Mouse (Mus musculus) E14TG2a.4 (cell line): ENCODE results near the gene Zfp651.

Source experiments
- H3K27me3 ChIP-seq: 2 replicates; pipeline ENCODE4 v1.6.1; 2014; ENCODE audit warnings: low read length, control low read depth; ENCODE audit not compliant: insufficient read depth
- H3K36me3 ChIP-seq: 2 replicates; pipeline ENCODE4 v1.6.1; 2014; ENCODE audit warnings: low read length, control low read depth; ENCODE audit not compliant: insufficient read depth
- H3K4me1 ChIP-seq: replicated peaks from 2 replicates; pipeline ENCODE4 v1.6.1; 2014; ENCODE audit warnings: low read depth, low read length, control low read depth
- H3K4me3 ChIP-seq: replicated peaks from 2 replicates; pipeline ENCODE4 v1.5.1; 2014; ENCODE audit warnings: mild to moderate bottlenecking, low read length
- H3K9me3 ChIP-seq: 2 replicates; pipeline ENCODE4 v1.6.1; 2014; ENCODE audit warnings: low read length, control low read depth
- CTCF ChIP-seq: conservative IDR thresholded peaks from 2 replicates; pipeline ENCODE4 v1.5.1; 2014; ENCODE audit warnings: low read length
- NANOG ChIP-seq: IDR thresholded peaks from 2 replicates; pipeline ENCODE4 v1.6.1; 2014; ENCODE audit warnings: borderline replicate concordance, low read length, mixed read lengths
- POU5F1 ChIP-seq: IDR thresholded peaks from 2 replicates; pipeline ENCODE4 v1.6.1; 2014; ENCODE audit warnings: low read length, borderline replicate concordance

The Zfp651 gene

DNA sequence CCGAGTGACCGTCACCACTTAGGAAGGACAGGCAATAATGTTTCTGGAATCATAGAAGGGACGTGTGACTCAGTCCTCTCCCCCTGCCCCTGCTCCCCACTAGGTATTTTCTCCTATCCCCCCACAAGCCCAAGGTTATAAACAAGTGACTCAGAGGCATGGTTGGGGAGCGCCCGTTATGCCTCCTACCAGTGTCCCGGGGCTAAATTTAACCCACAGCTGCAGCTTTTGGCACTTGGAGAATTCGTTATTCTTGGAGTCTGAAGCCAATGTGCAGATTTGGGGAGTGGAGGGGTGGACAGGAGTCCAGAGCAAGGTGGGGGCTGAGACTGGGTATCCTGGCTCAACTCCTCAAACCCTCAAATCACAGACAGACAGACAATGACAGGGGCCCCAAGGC lies 17.4 kb downstream of the Zfp651 start:
- Histone ChIP-seq H3K4me3 (no peak overlapping the region), H3K36me3 (no peaks in the 10 kb centered on the region), H3K27me3 (peaks cover 69% of the 10 kb centered on the region), H3K4me1 (peaks cover 13% of the 10 kb centered on the region), H3K9me3 (no peaks in the 10 kb centered on the region)
- TF ChIP-seq CTCF (no peak), POU5F1 (no peak), NANOG (no peak)

DNA sequence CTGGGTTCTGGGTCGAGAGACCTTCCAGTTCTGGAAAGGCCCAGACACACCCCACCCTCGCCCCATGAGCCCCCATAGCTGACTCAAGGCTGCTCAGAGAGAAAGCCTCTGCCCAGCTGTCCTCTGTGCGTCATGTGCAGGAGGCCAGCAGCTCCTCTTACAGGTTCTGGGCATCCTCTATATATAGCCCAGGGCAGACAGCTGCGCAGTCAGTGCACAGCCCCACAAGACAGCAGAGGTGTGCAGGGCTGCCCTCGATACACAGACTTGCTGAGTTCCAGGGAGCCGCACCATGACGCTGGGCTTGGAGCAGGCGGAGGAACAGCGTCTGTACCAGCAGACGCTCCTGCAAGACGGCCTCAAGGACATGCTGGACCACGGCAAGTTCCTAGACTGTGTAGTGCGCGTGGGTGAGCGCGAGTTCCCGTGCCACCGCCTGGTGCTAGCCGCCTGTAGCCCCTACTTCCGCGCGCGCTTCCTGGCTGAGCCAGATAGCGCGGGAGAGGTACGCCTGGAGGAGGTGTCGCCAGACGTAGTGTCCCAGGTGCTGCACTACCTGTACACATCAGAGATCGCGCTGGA lies 18.4 kb downstream of the Zfp651 start, which contains the start of gene Klhl40:
Gene Klhl40, plus strand, starts transcription at position 124 of the 582 bp plus-strand sequence.
- H3K36me3 ChIP-seq = no peaks in the 10 kb centered on the region
- no peaks in the 10 kb centered on the region for H3K9me3 ChIP-seq
- H3K4me3 ChIP-seq = peak within 1 kb of the TSS; percentile 70
- TF ChIP-seq POU5F1 = no peak
- no peak for TF ChIP-seq CTCF
- no peak for TF ChIP-seq NANOG
- H3K27me3 ChIP-seq = peaks cover 75% of the 10 kb centered on the region
- peaks cover 13% of the 10 kb centered on the region for H3K4me1 ChIP-seq

DNA sequence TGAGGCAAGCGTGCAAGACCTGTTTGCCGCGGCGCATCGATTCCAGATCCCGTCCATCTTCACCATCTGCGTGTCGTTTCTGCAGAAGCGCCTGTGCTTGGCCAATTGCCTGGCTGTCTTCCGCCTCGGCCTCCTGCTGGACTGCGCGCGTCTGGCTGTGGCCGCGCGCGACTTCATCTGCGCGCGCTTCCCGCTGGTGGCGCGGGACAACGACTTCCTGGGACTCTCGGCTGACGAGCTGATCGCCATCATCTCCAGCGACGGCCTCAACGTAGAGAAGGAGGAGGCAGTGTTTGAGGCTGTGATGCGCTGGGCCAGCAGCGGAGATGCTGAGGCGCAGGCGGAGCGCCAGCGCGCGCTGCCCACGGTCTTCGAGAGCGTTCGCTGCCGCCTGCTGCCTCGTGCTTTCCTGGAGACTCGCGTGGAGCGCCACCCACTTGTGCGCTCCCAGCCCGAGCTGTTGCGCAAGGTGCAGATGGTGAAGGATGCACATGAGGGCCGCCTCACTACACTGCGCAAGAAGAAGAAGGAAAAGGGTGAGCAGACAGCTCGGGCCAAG lies 19.0 kb downstream of the Zfp651 start:
- Histone ChIP-seq H3K36me3 (no peaks in the 10 kb centered on the region), H3K4me1 (peaks cover 13% of the 10 kb centered on the region), H3K4me3 (peak overlapping the region; percentile 70), H3K9me3 (no peaks in the 10 kb centered on the region), H3K27me3 (peaks cover 80% of the 10 kb centered on the region)
- TF ChIP-seq CTCF (no peak), POU5F1 (no peak), NANOG (no peak)

DNA sequence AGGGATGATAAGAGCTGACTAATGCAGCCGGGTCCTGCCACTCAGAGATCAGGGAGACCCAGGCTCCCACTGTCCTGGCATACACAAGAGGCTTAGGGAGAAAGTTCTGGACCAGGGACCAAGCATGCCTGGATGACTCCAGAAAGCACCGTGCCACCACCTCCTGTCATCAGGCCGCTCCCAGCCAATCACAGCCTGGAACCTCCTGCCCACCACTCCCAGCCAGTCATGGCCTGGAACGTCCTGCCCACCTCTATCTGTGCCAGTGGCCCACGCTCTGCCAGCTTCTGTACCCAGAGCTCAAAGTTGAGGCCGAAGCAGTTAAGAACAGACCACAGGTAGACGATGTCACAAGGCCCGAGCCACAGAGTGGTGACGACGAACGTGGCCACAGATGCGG lies 25.7 kb downstream of the Zfp651 start:
- Histone ChIP-seq H3K36me3 (no peaks in the 10 kb centered on the region), H3K4me1 (no peaks in the 10 kb centered on the region; the same call in 1 of the 2 replicates), H3K4me3 (no peak overlapping the region), H3K27me3 (peaks cover 91% of the 10 kb centered on the region), H3K9me3 (no peaks in the 10 kb centered on the region)
- no peak for TF ChIP-seq NANOG

DNA sequence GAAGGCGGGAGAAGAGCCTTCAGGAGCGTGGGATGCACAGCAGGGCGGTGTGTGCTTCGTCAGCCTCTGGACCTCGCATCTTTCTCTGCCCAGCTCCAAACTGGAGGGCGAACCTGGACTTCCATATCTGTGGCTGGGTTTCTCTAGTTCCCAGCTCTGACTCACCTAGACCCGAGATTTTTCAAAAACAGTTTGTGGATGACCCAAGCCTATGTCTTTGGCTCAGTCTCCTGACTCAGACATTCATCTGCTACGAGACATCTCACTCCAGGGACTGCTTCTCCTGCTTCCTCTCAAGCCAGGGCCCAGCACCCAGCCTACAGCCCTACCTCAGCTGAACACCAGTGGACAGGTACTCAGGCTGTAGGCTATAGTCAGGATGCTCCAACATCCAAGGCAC lies 26.1 kb downstream of the Zfp651 start:
- Histone ChIP-seq H3K4me3 (no peak overlapping the region), H3K36me3 (no peaks in the 10 kb centered on the region), H3K4me1 (no peaks in the 10 kb centered on the region; the same call in 1 of the 2 replicates), H3K9me3 (no peaks in the 10 kb centered on the region), H3K27me3 (peaks cover 88% of the 10 kb centered on the region)
- TF ChIP-seq POU5F1 = no peak
- TF ChIP-seq NANOG = no peak
- TF ChIP-seq CTCF = no peak

DNA sequence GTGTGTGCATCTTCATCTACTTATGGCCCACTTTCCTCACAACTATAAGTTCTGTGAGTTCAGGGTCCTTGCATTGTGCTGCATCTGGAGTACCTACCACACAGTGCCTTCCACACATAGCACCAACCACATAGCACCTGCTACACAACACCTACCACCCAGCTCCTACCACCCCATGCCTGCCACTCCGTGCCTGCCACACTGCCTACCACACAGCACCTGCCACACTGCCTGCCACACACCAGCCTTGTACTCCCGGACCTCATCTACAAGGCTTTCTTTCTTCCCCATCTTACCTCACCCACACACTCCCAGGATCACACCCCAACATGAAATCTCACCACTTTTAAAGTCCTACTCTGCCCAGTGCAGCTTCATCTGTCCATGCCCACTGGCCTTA lies 27.2 kb downstream of the Zfp651 start:
- no peaks in the 10 kb centered on the region for H3K9me3 ChIP-seq
- TF ChIP-seq NANOG (no peak), CTCF (no peak)
- no peak overlapping the region for H3K4me3 ChIP-seq
- H3K4me1 ChIP-seq = peaks cover under 1% of the 10 kb centered on the region
- no peaks in the 10 kb centered on the region for H3K36me3 ChIP-seq
- H3K27me3 ChIP-seq = peaks cover 88% of the 10 kb centered on the region

DNA sequence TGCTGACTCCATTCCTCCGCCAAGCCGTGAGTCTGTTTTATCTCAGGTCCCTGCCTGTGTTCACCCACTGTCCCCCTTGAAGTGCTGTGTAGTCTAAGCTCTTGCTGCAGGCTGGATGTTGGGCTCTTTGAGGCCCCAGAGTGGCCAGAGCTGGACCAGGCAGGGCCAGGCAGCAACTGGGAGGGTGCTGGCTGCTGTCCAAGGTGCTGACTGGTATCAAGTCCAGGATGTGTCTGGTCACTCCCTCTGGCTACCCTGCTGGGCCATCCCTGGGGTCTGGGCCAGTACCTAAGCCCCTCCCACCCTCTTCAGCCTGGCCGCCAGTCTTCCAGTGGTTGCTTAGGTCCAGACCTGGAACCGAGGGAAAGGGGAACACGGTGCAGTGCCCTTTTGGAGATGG lies 32.1 kb downstream of the Zfp651 start:
- Histone ChIP-seq H3K36me3 (no peaks in the 10 kb centered on the region), H3K4me3 (no peak overlapping the region), H3K27me3 (peaks cover 79% of the 10 kb centered on the region), H3K9me3 (no peaks in the 10 kb centered on the region), H3K4me1 (peaks cover 5% of the 10 kb centered on the region)
- no peak for TF ChIP-seq CTCF
- no peak for TF ChIP-seq NANOG
- no peak for TF ChIP-seq POU5F1

DNA sequence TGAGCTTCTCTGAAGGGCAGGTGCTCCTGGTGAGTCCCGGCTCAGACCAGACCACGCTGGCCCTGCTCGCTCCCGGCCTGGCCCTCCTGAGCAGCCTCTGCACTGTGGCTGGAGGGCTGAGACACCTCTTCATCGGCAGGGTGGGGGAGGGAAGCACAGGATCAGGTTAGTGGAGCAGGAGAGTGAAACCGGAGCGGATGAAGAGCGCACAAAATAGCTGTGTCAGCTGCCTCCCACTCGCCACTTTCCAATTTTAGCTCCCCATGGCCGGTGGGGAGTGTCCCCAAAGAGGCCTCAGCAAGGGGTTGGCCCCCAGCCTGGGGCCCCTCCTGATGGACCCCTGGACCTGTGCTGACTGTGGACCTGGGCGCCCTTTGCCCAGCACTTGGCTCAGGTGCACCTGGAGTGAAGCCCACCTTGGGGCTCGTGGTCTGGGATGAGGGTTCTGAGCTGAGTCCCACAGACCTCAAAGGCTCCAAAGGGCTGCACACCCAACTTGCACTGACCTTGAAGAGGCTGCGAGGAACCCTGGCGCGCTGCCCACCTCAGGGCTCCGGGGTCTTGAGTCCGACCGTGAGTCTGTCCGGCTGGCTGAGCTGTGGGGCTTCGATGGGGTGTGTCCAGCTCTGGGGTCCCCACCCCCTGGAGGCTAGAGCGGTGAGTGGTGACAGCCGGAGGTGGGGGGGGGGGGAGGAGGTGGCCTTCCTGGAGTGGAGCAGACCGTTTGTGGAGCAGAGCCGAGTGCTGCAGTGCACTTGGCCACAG lies 32.8 kb downstream of the Zfp651 start, which contains the start of gene Hhatl:
Gene Hhatl, minus strand, starts transcription at position 751 of the 765 bp plus-strand sequence.
- no peak within 1 kb of the TSS for H3K4me3 ChIP-seq
- H3K9me3 ChIP-seq = no peaks in the 10 kb centered on the region
- no peaks in the 10 kb centered on the region for H3K36me3 ChIP-seq
- TF ChIP-seq NANOG = no peak
- no peak for TF ChIP-seq POU5F1
- no peak for TF ChIP-seq CTCF
- peaks cover 5% of the 10 kb centered on the region for H3K4me1 ChIP-seq
- H3K27me3 ChIP-seq = peaks cover 79% of the 10 kb centered on the region
